Mouse (Mus musculus): ENCODE data around the gene Cuedc1. TPM values are rescaled to one million over a fixed set of nuclear protein-coding genes. Genes with fewer than 3 reads are reported as not detected.
"Not testable (repeated sequence)": the region's sequence is repeated elsewhere in the genome, so short reads cannot be mapped to it uniquely, and the experiment has no call there.

The Cuedc1 gene
- polyA plus RNA-seq, 1 experiment from 2014 or later: 40.5 TPM

GRCm38 (mm10) chr11:88186078-88186946 lies 88.5 kb downstream of the Cuedc1 start:
- peaks cover 28% of the 10 kb centered on the region for H3K4me1 ChIP-seq
- 40% methylated on average over 14 of the region's 14 CpGs for WGBS
- H3K9me3 ChIP-seq: no peaks in the 10 kb centered on the region
- no peak overlapping the region for H3K4me2 ChIP-seq (replicated peaks)
- no peak overlapping the region for H3K4me3 ChIP-seq
- peaks cover 20% of the 10 kb centered on the region for H3K27me3 ChIP-seq
- no peak overlapping the region for H3K9ac ChIP-seq (replicated peaks)
- peaks cover 27% of the 10 kb centered on the region for H3K36me3 ChIP-seq
- no peak for ATAC-seq (ENCODE audit: low FRiP score, low read depth)
- peak overlapping the region; percentile 68 for H3K27ac ChIP-seq (replicated peaks)

- Histone ChIP-seq H3K4me3 (no peak overlapping the region), H3K27me3 (peaks cover 26% of the 10 kb centered on the region), H3K4me2 (replicated peaks) (peak overlapping the region; percentile 42), H3K36me3 (peaks cover 27% of the 10 kb centered on the region), H3K9ac (replicated peaks) (no peak overlapping the region), H3K27ac (replicated peaks) (peak overlapping the region; percentile 68), H3K9me3 (no peaks in the 10 kb centered on the region), H3K4me1 (peaks cover 24% of the 10 kb centered on the region)
- WGBS: 38% methylated on average over 2 of the region's 2 CpGs
- no peak for ATAC-seq (ENCODE audit: low FRiP score, low read depth)
Measured at GRCm38 (mm10) chr11:88186947-88187243, 89.0 kb downstream of the Cuedc1 start.

GRCm38 (mm10) chr11:88187417-88188133 lies 89.7 kb downstream of the Cuedc1 start:
- no peaks in the 10 kb centered on the region for H3K9me3 ChIP-seq
- ATAC-seq (ENCODE audit: low FRiP score, low read depth): peak; percentile 86
- H3K36me3 ChIP-seq: peaks cover 23% of the 10 kb centered on the region
- H3K4me3 ChIP-seq: peak overlapping the region; percentile 13; the same call in 1 of the 2 replicates
- peak overlapping the region; percentile 42 for H3K4me2 ChIP-seq (replicated peaks)
- H3K27ac ChIP-seq (replicated peaks): peak overlapping the region; percentile 68
- peak overlapping the region; percentile 26; the same call in 1 of the 2 replicates for H3K9ac ChIP-seq (replicated peaks)
- H3K27me3 ChIP-seq: peaks cover 33% of the 10 kb centered on the region
- WGBS: 13% methylated on average over 24 of the region's 25 CpGs
- peaks cover 27% of the 10 kb centered on the region for H3K4me1 ChIP-seq

- peaks cover 34% of the 10 kb centered on the region for H3K27me3 ChIP-seq
- H3K27ac ChIP-seq (replicated peaks): peak overlapping the region; percentile 68; the same call in 1 of the 2 replicates
- no peak overlapping the region for H3K4me3 ChIP-seq
- WGBS: 52% methylated on average over 8 of the region's 8 CpGs
- peaks cover 33% of the 10 kb centered on the region for H3K4me1 ChIP-seq
- H3K4me2 ChIP-seq (replicated peaks): 0 out of 2 replicates have a peak overlapping the region, but pooled peaks have one; percentile 42
- H3K9me3 ChIP-seq: no peaks in the 10 kb centered on the region
- H3K36me3 ChIP-seq: peaks cover 17% of the 10 kb centered on the region
- peak overlapping the region; percentile 26; the same call in 1 of the 2 replicates for H3K9ac ChIP-seq (replicated peaks)
- no peak for ATAC-seq (ENCODE audit: low FRiP score, low read depth)
Measured at GRCm38 (mm10) chr11:88188216-88188615, 90.4 kb downstream of the Cuedc1 start.

- H3K4me2 ChIP-seq (replicated peaks): no peak overlapping the region
- no peak for ATAC-seq (ENCODE audit: low FRiP score, low read depth)
- H3K4me3 ChIP-seq: no peak overlapping the region
- H3K36me3 ChIP-seq: peaks cover 13% of the 10 kb centered on the region
- H3K9me3 ChIP-seq: no peaks in the 10 kb centered on the region
- H3K27ac ChIP-seq (replicated peaks): no peak overlapping the region
- 92% methylated on average over 7 of the region's 7 CpGs for WGBS
- peaks cover 37% of the 10 kb centered on the region for H3K4me1 ChIP-seq
- H3K9ac ChIP-seq (replicated peaks): no peak overlapping the region
- H3K27me3 ChIP-seq: peaks cover 36% of the 10 kb centered on the region
Measured at GRCm38 (mm10) chr11:88188635-88189034, 90.8 kb downstream of the Cuedc1 start.

- Histone ChIP-seq H3K4me1 (peaks cover 30% of the 10 kb centered on the region), H3K27ac (replicated peaks) (no peak overlapping the region), H3K36me3 (no peaks in the 10 kb centered on the region), H3K4me3 (no peak overlapping the region), H3K9me3 (no peaks in the 10 kb centered on the region), H3K9ac (replicated peaks) (no peak overlapping the region; the same call in 1 of the 2 replicates), H3K4me2 (replicated peaks) (no peak overlapping the region), H3K27me3 (peaks cover 53% of the 10 kb centered on the region)
- no peak for ATAC-seq (ENCODE audit: low FRiP score, low read depth)
- 6% methylated on average over 4 of the region's 4 CpGs for WGBS
Measured at GRCm38 (mm10) chr11:88192595-88192994, 94.7 kb downstream of the Cuedc1 start.

GRCm38 (mm10) chr11:88193098-88193823 lies 95.4 kb downstream of the Cuedc1 start:
- Histone ChIP-seq H3K36me3 (no peaks in the 10 kb centered on the region), H3K9me3 (no peaks in the 10 kb centered on the region), H3K4me3 (no peak overlapping the region), H3K27me3 (peaks cover 53% of the 10 kb centered on the region), H3K4me1 (peaks cover 25% of the 10 kb centered on the region), H3K9ac (replicated peaks) (peak overlapping the region; percentile 41; the same call in 1 of the 2 replicates), H3K27ac (replicated peaks) (no peak overlapping the region), H3K4me2 (replicated peaks) (peak overlapping the region; percentile 30)
- no peak for ATAC-seq (ENCODE audit: low FRiP score, low read depth)
- 6% methylated on average over 34 of the region's 34 CpGs for WGBS

GRCm38 (mm10) chr11:88193824-88194696 lies 96.2 kb downstream of the Cuedc1 start:
- no peaks in the 10 kb centered on the region for H3K9me3 ChIP-seq
- no peak overlapping the region for H3K27ac ChIP-seq (replicated peaks)
- no peak overlapping the region for H3K4me3 ChIP-seq
- 10% methylated on average over 29 of the region's 29 CpGs for WGBS
- H3K36me3 ChIP-seq: no peaks in the 10 kb centered on the region
- no peak; the same call in 1 of the 2 replicates for ATAC-seq (ENCODE audit: low FRiP score, low read depth)
- H3K4me2 ChIP-seq (replicated peaks): peak overlapping the region; percentile 30
- peaks cover 53% of the 10 kb centered on the region for H3K27me3 ChIP-seq
- no peak overlapping the region for H3K9ac ChIP-seq (replicated peaks)
- peaks cover 29% of the 10 kb centered on the region for H3K4me1 ChIP-seq

GRCm38 (mm10) chr11:88195699-88196098 lies 97.8 kb downstream of the Cuedc1 start:
- peaks cover 49% of the 10 kb centered on the region for H3K27me3 ChIP-seq
- H3K4me3 ChIP-seq; H3K9ac ChIP-seq (replicated peaks); H3K36me3 ChIP-seq; ATAC-seq (ENCODE audit: low FRiP score, low read depth); H3K9me3 ChIP-seq; H3K27ac ChIP-seq (replicated peaks); H3K4me2 ChIP-seq (replicated peaks): not testable (repeated sequence)
- 83% methylated on average over 3 of the region's 3 CpGs for WGBS
- peaks cover 29% of the 10 kb centered on the region for H3K4me1 ChIP-seq

- no peak overlapping the region for H3K4me2 ChIP-seq (replicated peaks)
- 0 out of 2 replicates have a peak, but pooled peaks have one; percentile 23 for ATAC-seq (ENCODE audit: low FRiP score, low read depth)
- H3K27ac ChIP-seq (replicated peaks): no peak overlapping the region
- peaks cover 41% of the 10 kb centered on the region for H3K27me3 ChIP-seq
- peaks cover 35% of the 10 kb centered on the region for H3K4me1 ChIP-seq
- no peaks in the 10 kb centered on the region for H3K36me3 ChIP-seq
- no peaks in the 10 kb centered on the region for H3K9me3 ChIP-seq
- H3K9ac ChIP-seq (replicated peaks): no peak overlapping the region; the same call in 1 of the 2 replicates
- 17% methylated on average over 2 of the region's 2 CpGs for WGBS
- H3K4me3 ChIP-seq: no peak overlapping the region
Measured at GRCm38 (mm10) chr11:88197153-88197576, 99.3 kb downstream of the Cuedc1 start.

- Histone ChIP-seq H3K36me3 (no peaks in the 10 kb centered on the region), H3K27ac (replicated peaks) (no peak overlapping the region), H3K4me2 (replicated peaks) (no peak overlapping the region), H3K4me1 (peaks cover 29% of the 10 kb centered on the region), H3K4me3 (no peak overlapping the region), H3K27me3 (peaks cover 30% of the 10 kb centered on the region), H3K9ac (replicated peaks) (no peak overlapping the region), H3K9me3 (no peaks in the 10 kb centered on the region)
- WGBS: 21% methylated on average over 4 of the region's 4 CpGs
- no peak for ATAC-seq (ENCODE audit: low FRiP score, low read depth)
Measured at GRCm38 (mm10) chr11:88198223-88198622, 100.4 kb downstream of the Cuedc1 start.
